Mouse (Mus musculus): Measurements from ENCODE around the gene Adamts13.

DNA sequence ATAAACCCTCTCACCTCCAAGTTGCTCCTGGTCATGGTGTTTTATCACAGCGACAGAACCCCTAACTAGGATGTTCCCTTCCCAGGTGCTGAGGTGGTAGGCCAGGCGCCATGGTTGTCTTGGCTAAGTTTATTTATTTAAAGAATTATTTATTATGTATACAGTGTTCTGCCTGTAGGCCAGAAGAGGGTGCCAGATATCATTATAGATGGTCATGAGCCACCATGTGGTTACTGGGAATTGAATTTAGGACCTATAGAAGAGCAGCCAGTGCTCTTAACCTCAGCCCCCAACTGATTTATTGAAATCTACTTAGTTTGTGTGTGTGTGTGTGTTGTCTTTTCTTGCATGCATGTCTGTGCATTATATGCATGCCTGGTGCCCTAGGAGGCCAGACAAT, 59.1 kb downstream of the Adamts13 start:
- TF ChIP-seq CTCF (IDR thresholded peaks at IDR 0.05; ENCODE audit: insufficient read depth, low read length) (no peak), POLR2A (IDR thresholded peaks at IDR 0.05; ENCODE audit: borderline replicate concordance, extremely low read depth, low read depth, low read length) (no peak)
